Mouse (Mus musculus) lung, postnatal 0 days (tissue): Measurements from ENCODE around the gene Slc25a3. TPM values are rescaled to one million over a fixed set of nuclear protein-coding genes. Genes with fewer than 3 reads are reported as not detected.

Experiments used
- ATAC-seq: fragments of 200-750 bp; cut with Nextera tagmentation; 2 replicates; pipeline ENCODE4 v1.8.0; 2017; ENCODE audit warnings: moderate library complexity
- DNase-seq: peaks from one replicate; pipeline ENCODE4 v3.0.0-alpha.2; 2016; ENCODE audit warnings: low spot score
- H3K27ac ChIP-seq: fragments of 300-500 bp; sonication (generic); 2 replicates; pipeline ENCODE4 v1.5.1; 2014; ENCODE audit warnings: antibody characterized with exemption, mild to moderate bottlenecking, low read length, mixed read lengths
- H3K27me3 ChIP-seq: fragments of 300-500 bp; sonication (generic); replicated peaks from 2 replicates; pipeline ENCODE4 v1.6.1; 2014; ENCODE audit warnings: low read length, mixed read lengths; ENCODE audit not compliant: insufficient read depth
- H3K36me3 ChIP-seq: fragments of 300-500 bp; sonication (generic); 2 replicates; pipeline ENCODE4 v1.6.1; 2014; ENCODE audit warnings: low read length, mixed read lengths; ENCODE audit not compliant: insufficient read depth
- H3K4me1 ChIP-seq: fragments of 300-500 bp; sonication (generic); 2 replicates; pipeline ENCODE4 v1.6.1; 2014; ENCODE audit warnings: antibody characterized with exemption, low read depth, low read length, mixed read lengths; ENCODE audit not compliant: insufficient read depth
- H3K4me2 ChIP-seq: fragments of 300-500 bp; sonication (generic); replicated peaks from 2 replicates; pipeline ENCODE4 v1.6.1; 2014; ENCODE audit warnings: low read depth, mild to moderate bottlenecking, low read length, moderate library complexity, mixed read lengths
- H3K4me3 ChIP-seq: fragments of 300-500 bp; sonication (generic); 2 replicates; pipeline ENCODE4 v1.5.1; 2014; ENCODE audit warnings: low read depth, low read length
- H3K9ac ChIP-seq: fragments of 300-500 bp; sonication (generic); replicated peaks from 2 replicates; pipeline ENCODE4 v1.6.1; 2014; ENCODE audit warnings: low read depth, mild to moderate bottlenecking
- H3K9me3 ChIP-seq: fragments of 300-500 bp; sonication (generic); 2 replicates; pipeline ENCODE4 v1.6.1; 2016; ENCODE audit warnings: low read length, mixed read lengths
- CTCF ChIP-seq: IDR thresholded peaks from 2 replicates; pipeline ENCODE4 v1.5.1; 2016; ENCODE audit warnings: antibody characterized with exemption, mild to moderate bottlenecking
- EP300 ChIP-seq: IDR thresholded peaks from 2 replicates; pipeline ENCODE4 v1.6.1; 2016; ENCODE audit warnings: antibody characterized with exemption, mild to moderate bottlenecking, control low read depth
- WGBS: fragments of 180-500 bp; shearing (Covaris S2); extraction: QIAGEN DNeasy Blood & Tissue Kit; methylation state at CpG from one replicate; pipeline ENCODE4 v1.1.7; 2014; 5-methylcytosine and 5-hydroxymethylcytosine counted together
- polyA plus RNA-seq: library from polyadenylated mRNA; unstranded; fragments of >200 nt; fragmentation: Nextera tagmentation; extraction: Ambion mirVana; gene quantifications from 2 replicates; pipeline ENCODE4 v1.2.1, GENCODE M21; 2015

Slc25a3 gene
- polyA plus RNA-seq, 1 experiment from 2014 or later = 358 TPM

DNA sequence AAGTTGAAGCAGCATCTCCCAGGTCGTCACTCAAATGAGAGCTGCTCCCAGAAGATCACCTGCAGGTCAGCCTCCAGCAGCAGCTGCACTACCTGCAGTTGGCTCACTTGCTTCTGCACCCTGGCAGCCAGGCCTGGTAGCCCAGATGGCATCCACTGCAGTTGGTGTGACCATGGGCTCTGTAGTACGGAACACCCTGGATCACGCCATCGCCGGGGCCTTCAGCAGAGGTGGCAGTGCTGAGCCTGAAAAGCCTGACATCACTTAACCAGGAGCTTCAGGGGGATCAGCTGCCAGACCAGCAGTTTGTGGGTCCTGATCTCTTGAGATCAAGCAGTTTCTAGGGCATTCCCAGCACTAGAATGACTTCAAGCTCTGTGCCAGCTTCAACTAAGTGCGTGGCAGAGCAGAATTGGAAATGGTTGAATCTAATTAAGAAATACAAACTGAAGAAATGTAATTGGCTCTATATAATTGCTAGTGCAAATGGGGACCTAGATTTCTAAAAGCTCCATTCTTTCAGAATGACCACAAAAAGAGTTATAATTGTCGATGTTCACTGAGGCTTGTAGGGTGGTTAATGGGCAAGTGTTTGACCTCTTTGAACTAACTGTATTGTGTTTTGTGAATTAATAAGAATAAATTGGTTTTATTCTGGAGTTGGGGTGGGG, 11.6 kb upstream of the Slc25a3 start:
- H3K4me3 ChIP-seq = no peak overlapping the region
- H3K9me3 ChIP-seq = no peaks in the 10 kb centered on the region
- H3K4me2 ChIP-seq = no peak overlapping the region
- TF ChIP-seq EP300 (no peak), CTCF (no peak)
- no peaks in the 10 kb centered on the region for H3K27me3 ChIP-seq
- H3K9ac ChIP-seq = no peak overlapping the region
- ATAC-seq (no peak), DNase-seq (no peak)
- H3K36me3 ChIP-seq = no peaks in the 10 kb centered on the region
- no peak overlapping the region for H3K27ac ChIP-seq
- WGBS = 90% methylated on average over 7 of the region's 7 CpGs
- no peaks in the 10 kb centered on the region for H3K4me1 ChIP-seq

DNA sequence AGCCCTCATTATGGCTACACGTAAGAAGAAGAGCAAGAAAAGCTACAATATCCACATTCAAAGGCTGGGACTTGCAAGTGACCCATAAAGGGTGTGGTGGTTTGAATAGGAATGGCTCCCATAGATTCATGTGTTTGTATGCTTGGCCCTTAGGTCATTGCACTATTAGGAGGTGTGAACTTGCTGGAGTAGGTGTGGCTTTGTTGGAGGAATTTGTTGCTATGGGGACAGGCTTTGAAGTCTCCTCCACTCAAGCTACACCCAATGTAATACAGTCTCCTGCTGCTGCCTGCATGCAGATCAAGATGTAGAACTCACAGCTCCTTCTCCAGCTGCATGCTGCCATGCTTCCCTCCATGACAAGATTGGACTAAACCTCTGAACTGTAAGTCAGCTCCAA, 7.7 kb upstream of the Slc25a3 start:
- Histone ChIP-seq H3K27me3 (no peaks in the 10 kb centered on the region), H3K4me2 (no peak overlapping the region), H3K4me3 (no peak overlapping the region), H3K9me3 (no peaks in the 10 kb centered on the region), H3K4me1 (no peaks in the 10 kb centered on the region), H3K36me3 (no peaks in the 10 kb centered on the region), H3K27ac (no peak overlapping the region), H3K9ac (no peak overlapping the region)
- DNase-seq (no peak), ATAC-seq (no peak)
- WGBS = 87% methylated on average over 1 of the region's 1 CpGs
- TF ChIP-seq CTCF (no peak), EP300 (no peak)

DNA sequence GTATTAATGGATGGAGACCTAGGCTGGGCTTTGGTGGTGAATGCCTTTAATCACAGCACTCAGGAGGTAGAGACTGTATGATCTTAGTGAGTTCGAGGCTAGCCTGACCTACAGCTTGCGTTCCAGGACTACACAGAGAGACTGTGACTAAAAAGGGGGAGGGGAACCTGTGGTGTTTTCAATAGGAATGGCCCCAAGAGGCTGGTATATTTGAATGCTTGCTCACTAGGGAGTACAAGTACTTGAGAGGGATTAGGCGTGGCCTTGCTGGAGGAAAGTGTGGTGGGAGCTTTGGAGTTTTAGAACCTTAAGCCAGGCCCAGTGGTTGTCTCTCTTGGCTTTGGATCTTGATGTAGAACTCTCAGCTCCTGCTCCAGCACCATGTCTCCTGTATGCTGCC, 6.9 kb upstream of the Slc25a3 start:
- no peaks in the 10 kb centered on the region for H3K4me1 ChIP-seq
- no peak overlapping the region for H3K4me3 ChIP-seq
- no peaks in the 10 kb centered on the region for H3K9me3 ChIP-seq
- DNase-seq (no peak), ATAC-seq (no peak)
- TF ChIP-seq CTCF = no peak
- TF ChIP-seq EP300 = no peak
- H3K4me2 ChIP-seq = no peak overlapping the region
- no peaks in the 10 kb centered on the region for H3K36me3 ChIP-seq
- no peaks in the 10 kb centered on the region for H3K27me3 ChIP-seq
- H3K9ac ChIP-seq = no peak overlapping the region
- no peak overlapping the region for H3K27ac ChIP-seq
- WGBS = 81% methylated on average over 3 of the region's 3 CpGs

DNA sequence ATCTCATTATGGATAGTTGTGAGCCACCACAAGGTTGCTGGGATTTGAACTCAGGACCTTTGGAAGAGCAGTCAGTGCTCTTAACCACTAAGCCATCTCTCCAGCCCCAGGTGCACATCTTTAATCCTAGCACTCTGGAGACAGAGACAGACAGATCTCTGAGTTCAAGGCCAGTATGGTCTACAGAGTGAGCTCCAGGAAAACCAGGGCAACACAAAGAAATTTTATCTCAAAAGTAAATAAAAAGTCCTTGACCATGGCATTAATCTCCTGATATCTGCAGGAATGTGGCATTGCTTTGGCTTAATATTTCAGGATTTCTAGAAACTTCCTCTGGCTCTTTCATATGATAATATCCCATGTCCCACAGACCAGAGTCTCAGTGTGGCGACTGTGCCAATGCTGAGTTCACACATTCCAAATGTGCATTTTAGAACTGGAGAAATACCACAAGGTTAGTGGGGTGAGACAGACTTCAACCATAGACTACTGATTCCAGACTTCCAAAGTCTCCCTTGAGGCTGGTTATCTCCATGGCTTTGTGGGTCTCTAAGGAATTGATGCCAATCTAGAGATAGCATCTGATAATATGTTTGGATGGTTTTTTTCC, 4.8 kb upstream of the Slc25a3 start:
- WGBS = 52% methylated on average over 1 of the region's 1 CpGs
- Histone ChIP-seq H3K36me3 (no peaks in the 10 kb centered on the region), H3K9me3 (no peaks in the 10 kb centered on the region), H3K4me3 (no peak overlapping the region), H3K27me3 (no peaks in the 10 kb centered on the region), H3K4me2 (no peak overlapping the region), H3K9ac (no peak overlapping the region), H3K4me1 (no peaks in the 10 kb centered on the region), H3K27ac (no peak overlapping the region)
- TF ChIP-seq EP300 (no peak), CTCF (no peak)
- ATAC-seq (no peak), DNase-seq (no peak)

- ATAC-seq (no peak), DNase-seq (no peak)
- H3K9ac ChIP-seq = no peak overlapping the region
- no peaks in the 10 kb centered on the region for H3K27me3 ChIP-seq
- no peaks in the 10 kb centered on the region for H3K4me1 ChIP-seq
- H3K4me3 ChIP-seq = no peak overlapping the region
- no peaks in the 10 kb centered on the region for H3K36me3 ChIP-seq
- no peaks in the 10 kb centered on the region for H3K9me3 ChIP-seq
- H3K4me2 ChIP-seq = no peak overlapping the region
- WGBS = 34% methylated on average over 2 of the region's 2 CpGs
- TF ChIP-seq CTCF (no peak), EP300 (no peak)
- no peak overlapping the region for H3K27ac ChIP-seq
These were observed 3.5 kb upstream of the Slc25a3 start for GRCm38 (mm10) chr10:91127395-91127794.

DNA sequence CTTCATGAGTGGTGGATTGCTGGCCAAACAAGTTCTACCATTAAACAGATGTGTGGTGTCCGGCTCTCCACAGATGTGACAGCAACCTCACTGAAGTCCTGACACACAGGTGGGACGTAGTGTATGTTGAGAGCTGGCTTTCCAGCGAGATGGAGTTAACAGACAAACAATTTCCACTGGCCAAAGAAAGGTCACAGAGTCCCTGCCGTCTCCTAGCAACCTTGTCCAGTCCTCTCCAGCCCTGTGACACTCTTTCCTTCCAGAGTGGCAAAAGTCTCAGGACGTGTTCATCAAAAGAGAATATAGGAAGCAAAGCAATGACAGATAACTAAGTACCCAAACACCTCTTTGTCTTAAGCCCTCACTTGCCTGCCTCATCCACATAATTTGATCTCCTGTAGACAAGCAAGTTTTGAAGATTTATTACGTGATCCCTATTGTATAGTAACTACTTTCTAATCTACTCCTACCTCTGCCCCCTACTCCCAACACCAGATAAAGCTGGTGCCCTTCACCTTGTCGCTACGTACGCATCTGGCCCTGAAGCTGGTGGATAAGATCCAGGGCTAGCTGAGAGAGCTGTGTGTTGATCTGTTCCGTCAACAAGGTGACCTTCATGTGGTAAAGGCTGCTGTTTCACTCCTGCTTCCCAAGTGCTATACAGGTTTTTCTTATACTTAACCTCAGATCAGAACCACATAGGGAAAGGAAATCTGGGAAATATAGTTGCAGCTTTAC, 2.9 kb upstream of the Slc25a3 start:
- no peaks in the 10 kb centered on the region for H3K36me3 ChIP-seq
- no peaks in the 10 kb centered on the region; the same call in 1 of the 2 replicates for H3K4me1 ChIP-seq
- H3K4me3 ChIP-seq = no peak overlapping the region
- no peak for DNase-seq
- H3K4me2 ChIP-seq = no peak overlapping the region
- no peak overlapping the region for H3K9ac ChIP-seq
- H3K9me3 ChIP-seq = no peaks in the 10 kb centered on the region
- no peak for ATAC-seq
- H3K27me3 ChIP-seq = no peaks in the 10 kb centered on the region
- H3K27ac ChIP-seq = no peak overlapping the region
- WGBS = 48% methylated on average over 10 of the region's 10 CpGs
- TF ChIP-seq CTCF = no peak
- no peak for TF ChIP-seq EP300
